Mouse (Mus musculus) erythroblast, embryonic 14.5 days (primary cell): ENCODE results near the gene E2f4.

Experiments
- GATA1 ChIP-seq: IDR thresholded peaks from 2 replicates; pipeline ENCODE4 v1.6.1; 2012; ENCODE audit warnings: low read length, inconsistent platforms, mixed read lengths
- TAL1 ChIP-seq: IDR thresholded peaks from 3 replicates; pipeline ENCODE4 v1.6.1; 2012; ENCODE audit warnings: low read length, inconsistent platforms, mixed read lengths

DNA sequence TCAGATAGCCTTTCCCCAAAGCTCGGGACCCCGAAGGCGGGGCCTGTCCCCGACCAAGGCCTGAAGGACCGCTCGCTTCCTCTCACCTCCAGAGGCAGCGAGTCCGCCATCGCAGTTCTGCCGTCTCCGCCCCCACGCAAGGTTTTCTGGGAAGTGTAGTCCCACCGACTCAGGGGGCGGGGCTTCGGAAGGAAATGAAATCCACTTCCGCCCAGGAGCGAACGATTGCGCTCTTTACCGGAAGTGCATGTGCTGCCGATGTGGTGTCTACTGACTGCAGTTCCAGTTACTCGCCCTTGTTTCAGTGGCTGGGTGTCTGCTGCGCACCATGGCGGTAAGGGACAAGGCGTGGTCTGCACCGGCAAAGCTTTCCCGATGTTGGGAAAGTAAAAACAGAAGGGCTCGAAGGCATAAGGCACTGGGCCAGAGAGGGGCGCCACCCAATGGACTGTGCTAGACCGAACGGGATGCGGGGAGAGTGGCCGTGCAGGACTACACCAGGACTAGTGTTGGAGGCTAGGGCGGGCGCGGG is 28.7 kb downstream of the E2f4 start, which contains the start of the genes Lrrc29 and Tmem208:
- TF ChIP-seq TAL1 (no peak), GATA1 (no peak)
